Mouse (Mus musculus) neural tube, embryonic 15.5 days (tissue): ENCODE data around the gene Ociad1. TPM values are rescaled to one million over a fixed set of nuclear protein-coding genes. Genes with fewer than 3 reads are reported as not detected.
"Not testable (repeated sequence)": the region's sequence is repeated elsewhere in the genome, so short reads cannot be mapped to it uniquely, and the experiment has no call there.

Experiments used
- ATAC-seq: fragments of 200-750 bp; cut with Nextera tagmentation; 2 replicates; pipeline ENCODE4 v1.8.0; 2017; ENCODE audit warnings: mild to moderate bottlenecking, moderate TSS enrichment, moderate library complexity; ENCODE audit not compliant: low FRiP score
- H3K27ac ChIP-seq: fragments of 300-500 bp; sonication (generic); replicated peaks from 2 replicates; pipeline ENCODE4 v1.5.1; 2015; ENCODE audit warnings: mild to moderate bottlenecking, inconsistent platforms
- H3K27me3 ChIP-seq: fragments of 300-500 bp; sonication (generic); replicated peaks from 2 replicates; pipeline ENCODE4 v1.6.1; 2015; ENCODE audit warnings: inconsistent platforms
- H3K36me3 ChIP-seq: fragments of 300-500 bp; sonication (generic); 2 replicates; pipeline ENCODE4 v1.6.1; 2015; ENCODE audit warnings: inconsistent platforms
- H3K4me1 ChIP-seq: fragments of 300-500 bp; sonication (generic); 2 replicates; pipeline ENCODE4 v1.6.1; 2015; ENCODE audit warnings: inconsistent platforms
- H3K4me2 ChIP-seq: fragments of 300-500 bp; sonication (generic); 2 replicates; pipeline ENCODE4 v1.6.1; 2015; ENCODE audit warnings: inconsistent platforms, mild to moderate bottlenecking, moderate library complexity
- H3K4me3 ChIP-seq: fragments of 300-500 bp; sonication (generic); replicated peaks from 2 replicates; pipeline ENCODE4 v1.5.1; 2015; ENCODE audit warnings: mild to moderate bottlenecking, inconsistent platforms
- H3K9ac ChIP-seq: fragments of 300-500 bp; sonication (generic); replicated peaks from 2 replicates; pipeline ENCODE4 v1.6.1; 2015; ENCODE audit warnings: mild to moderate bottlenecking, inconsistent platforms
- H3K9me3 ChIP-seq: fragments of 300-500 bp; sonication (generic); replicated peaks from 2 replicates; pipeline ENCODE4 v1.6.1; 2016; ENCODE audit warnings: inconsistent platforms
- WGBS: fragments of 180-500 bp; shearing (Covaris S2); methylation state at CpG from one replicate; pipeline ENCODE4 v1.1.7; 2015; ENCODE audit warnings: mixed read lengths; 5-methylcytosine and 5-hydroxymethylcytosine counted together
- polyA plus RNA-seq: library from polyadenylated mRNA; unstranded; fragments of >200 nt; fragmentation: Nextera tagmentation; extraction: Ambion mirVana; gene quantifications from 2 replicates; pipeline ENCODE4 v1.2.1, GENCODE M21; 2015

The Ociad1 gene
- polyA plus RNA-seq, 1 experiment from 2014 or later = 411 TPM

- WGBS = 97% methylated on average over 2 of the region's 2 CpGs
- Histone ChIP-seq H3K4me3 (no peak overlapping the region), H3K27me3 (no peaks in the 10 kb centered on the region), H3K27ac (no peak overlapping the region), H3K4me2 (no peak overlapping the region), H3K9ac (no peak overlapping the region), H3K4me1 (no peaks in the 10 kb centered on the region), H3K36me3 (peaks cover 54% of the 10 kb centered on the region), H3K9me3 (no peaks in the 10 kb centered on the region)
- no peak for ATAC-seq
Measured at GRCm38 (mm10) chr5:73314654-73315053, 22.1 kb downstream of the Ociad1 start.

GRCm38 (mm10) chr5:73319306-73319705, 26.7 kb downstream of the Ociad1 start:
- WGBS = 92% methylated on average over 5 of the region's 5 CpGs

GRCm38 (mm10) chr5:73322684-73323083, 30.1 kb downstream of the Ociad1 start:
- not testable (repeated sequence) for ATAC-seq, H3K27ac ChIP-seq, H3K9me3 ChIP-seq, H3K4me1 ChIP-seq, H3K4me3 ChIP-seq, H3K9ac ChIP-seq, H3K36me3 ChIP-seq, H3K27me3 ChIP-seq, H3K4me2 ChIP-seq
- 100% methylated on average over 1 of the region's 1 CpGs for WGBS

More at GRCm38 (mm10) chr5:73319306-73319705, 26.7 kb downstream of the Ociad1 start:
- ATAC-seq = no peak
- no peak overlapping the region for H3K4me3 ChIP-seq
- H3K36me3 ChIP-seq = peaks cover 23% of the 10 kb centered on the region
- no peaks in the 10 kb centered on the region for H3K9me3 ChIP-seq
- no peak overlapping the region for H3K9ac ChIP-seq
- H3K27me3 ChIP-seq = no peaks in the 10 kb centered on the region
- H3K4me1 ChIP-seq = no peaks in the 10 kb centered on the region
- no peak overlapping the region for H3K27ac ChIP-seq
- no peak overlapping the region for H3K4me2 ChIP-seq

GRCm38 (mm10) chr5:73323602-73324001, 31.0 kb downstream of the Ociad1 start:
- Histone ChIP-seq H3K4me3 (no peak overlapping the region), H3K27ac (no peak overlapping the region), H3K9me3 (no peaks in the 10 kb centered on the region), H3K4me1 (no peaks in the 10 kb centered on the region), H3K4me2 (no peak overlapping the region), H3K36me3 (0 out of 2 replicates have a peak, but pooled peaks cover 6% of the 10 kb centered on the region), H3K27me3 (no peaks in the 10 kb centered on the region), H3K9ac (no peak overlapping the region)
- no peak for ATAC-seq
- WGBS = 87% methylated on average over 5 of the region's 5 CpGs

GRCm38 (mm10) chr5:73324526-73325170, 32.1 kb downstream of the Ociad1 start:
- no peak overlapping the region for H3K4me2 ChIP-seq
- no peak overlapping the region for H3K27ac ChIP-seq
- ATAC-seq = no peak
- no peaks in the 10 kb centered on the region for H3K9me3 ChIP-seq
- no peaks in the 10 kb centered on the region for H3K4me1 ChIP-seq
- WGBS = 83% methylated on average over 8 of the region's 8 CpGs
- 0 out of 2 replicates have a peak, but pooled peaks cover 7% of the 10 kb centered on the region for H3K36me3 ChIP-seq
- H3K27me3 ChIP-seq = no peaks in the 10 kb centered on the region
- H3K4me3 ChIP-seq = no peak overlapping the region
- no peak overlapping the region for H3K9ac ChIP-seq

- H3K4me3 ChIP-seq = no peak overlapping the region
- no peak overlapping the region for H3K4me2 ChIP-seq
- H3K36me3 ChIP-seq = 0 out of 2 replicates have a peak, but pooled peaks cover 4% of the 10 kb centered on the region
- H3K27ac ChIP-seq = 0 out of 2 replicates have a peak overlapping the region, but pooled peaks have one; percentile 2
- no peak overlapping the region for H3K9ac ChIP-seq
- no peaks in the 10 kb centered on the region for H3K9me3 ChIP-seq
- ATAC-seq = peak; percentile 38; the same call in 1 of the 2 replicates
- no peaks in the 10 kb centered on the region for H3K27me3 ChIP-seq
- WGBS = 7% methylated on average over 4 of the region's 4 CpGs
- peaks cover 6% of the 10 kb centered on the region for H3K4me1 ChIP-seq
Measured at GRCm38 (mm10) chr5:73331002-73331401, 38.4 kb downstream of the Ociad1 start.

GRCm38 (mm10) chr5:73336448-73336847, 43.9 kb downstream of the Ociad1 start:
- Histone ChIP-seq H3K4me3 (no peak overlapping the region), H3K4me2 (no peak overlapping the region), H3K9me3 (no peaks in the 10 kb centered on the region), H3K27ac (no peak overlapping the region), H3K9ac (no peak overlapping the region), H3K4me1 (peaks cover 15% of the 10 kb centered on the region), H3K36me3 (no peaks in the 10 kb centered on the region), H3K27me3 (no peaks in the 10 kb centered on the region)
- ATAC-seq = no peak
- 86% methylated on average over 5 of the region's 5 CpGs for WGBS

- peaks cover 15% of the 10 kb centered on the region for H3K4me1 ChIP-seq
- H3K36me3 ChIP-seq = no peaks in the 10 kb centered on the region
- H3K9ac ChIP-seq = peak overlapping the region; percentile 61
- peak overlapping the region; percentile 61 for H3K4me3 ChIP-seq
- peak; percentile 81 for ATAC-seq
- peak overlapping the region; percentile 88 for H3K4me2 ChIP-seq
- H3K9me3 ChIP-seq = no peaks in the 10 kb centered on the region
- peak overlapping the region; percentile 68 for H3K27ac ChIP-seq
- H3K27me3 ChIP-seq = no peaks in the 10 kb centered on the region
- WGBS = 4% methylated on average over 33 of the region's 41 CpGs
Measured at GRCm38 (mm10) chr5:73337961-73338831, 45.6 kb downstream of the Ociad1 start.

- H3K27ac ChIP-seq = peak overlapping the region; percentile 68; the same call in 1 of the 2 replicates
- ATAC-seq = peak; percentile 53
- H3K27me3 ChIP-seq = no peaks in the 10 kb centered on the region
- H3K9ac ChIP-seq = peak overlapping the region; percentile 61
- H3K36me3 ChIP-seq = no peaks in the 10 kb centered on the region
- peak overlapping the region; percentile 88 for H3K4me2 ChIP-seq
- H3K4me1 ChIP-seq = peaks cover 15% of the 10 kb centered on the region
- 39% methylated on average over 14 of the region's 14 CpGs for WGBS
- no peaks in the 10 kb centered on the region for H3K9me3 ChIP-seq
- H3K4me3 ChIP-seq = peak overlapping the region; percentile 61
Measured at GRCm38 (mm10) chr5:73338832-73339163, 46.2 kb downstream of the Ociad1 start.

GRCm38 (mm10) chr5:73339779-73340722, 47.5 kb downstream of the Ociad1 start:
- WGBS = 91% methylated on average over 9 of the region's 9 CpGs

GRCm38 (mm10) chr5:73340723-73341235, 48.2 kb downstream of the Ociad1 start, which contains the start of gene Ociad2:
Gene Ociad2, minus strand, starts transcription at chr5:73341028.
- H3K4me1 ChIP-seq = peaks cover 15% of the 10 kb centered on the region
- no peak for ATAC-seq
- no peak within 1 kb of the TSS for H3K4me2 ChIP-seq
- 79% methylated on average over 8 of the region's 8 CpGs for WGBS
- no peak within 1 kb of the TSS for H3K4me3 ChIP-seq
- H3K27me3 ChIP-seq = no peaks in the 10 kb centered on the region
- no peaks in the 10 kb centered on the region for H3K9me3 ChIP-seq
- no peak within 1 kb of the TSS for H3K9ac ChIP-seq
- H3K27ac ChIP-seq = no peak within 1 kb of the TSS
- H3K36me3 ChIP-seq = no peaks in the 10 kb centered on the region

More at GRCm38 (mm10) chr5:73339779-73340722, 47.5 kb downstream of the Ociad1 start:
- H3K9me3 ChIP-seq = no peaks in the 10 kb centered on the region
- no peak overlapping the region for H3K4me2 ChIP-seq
- H3K27me3 ChIP-seq = no peaks in the 10 kb centered on the region
- ATAC-seq = no peak
- H3K4me3 ChIP-seq = no peak overlapping the region
- H3K27ac ChIP-seq = no peak overlapping the region
- no peaks in the 10 kb centered on the region for H3K36me3 ChIP-seq
- H3K4me1 ChIP-seq = peaks cover 15% of the 10 kb centered on the region
- H3K9ac ChIP-seq = no peak overlapping the region
